Mouse (Mus musculus): ENCODE data around the gene Josd2.
A peak's percentile ranks its signal among the peaks of the same experiment; 100 is the strongest.

The Josd2 gene

GRCm38 (mm10) chr7:44467811-44468411, at the start of gene Josd2:
Josd2 (plus strand) TSS chr7:44467980.
- peak; percentile 70 for DNase-seq (ENCODE audit: low spot score)

- no peak for DNase-seq (ENCODE audit: low spot score)
Measured at GRCm38 (mm10) chr7:44427666-44428065, 40.1 kb upstream of the Josd2 start.

DNA sequence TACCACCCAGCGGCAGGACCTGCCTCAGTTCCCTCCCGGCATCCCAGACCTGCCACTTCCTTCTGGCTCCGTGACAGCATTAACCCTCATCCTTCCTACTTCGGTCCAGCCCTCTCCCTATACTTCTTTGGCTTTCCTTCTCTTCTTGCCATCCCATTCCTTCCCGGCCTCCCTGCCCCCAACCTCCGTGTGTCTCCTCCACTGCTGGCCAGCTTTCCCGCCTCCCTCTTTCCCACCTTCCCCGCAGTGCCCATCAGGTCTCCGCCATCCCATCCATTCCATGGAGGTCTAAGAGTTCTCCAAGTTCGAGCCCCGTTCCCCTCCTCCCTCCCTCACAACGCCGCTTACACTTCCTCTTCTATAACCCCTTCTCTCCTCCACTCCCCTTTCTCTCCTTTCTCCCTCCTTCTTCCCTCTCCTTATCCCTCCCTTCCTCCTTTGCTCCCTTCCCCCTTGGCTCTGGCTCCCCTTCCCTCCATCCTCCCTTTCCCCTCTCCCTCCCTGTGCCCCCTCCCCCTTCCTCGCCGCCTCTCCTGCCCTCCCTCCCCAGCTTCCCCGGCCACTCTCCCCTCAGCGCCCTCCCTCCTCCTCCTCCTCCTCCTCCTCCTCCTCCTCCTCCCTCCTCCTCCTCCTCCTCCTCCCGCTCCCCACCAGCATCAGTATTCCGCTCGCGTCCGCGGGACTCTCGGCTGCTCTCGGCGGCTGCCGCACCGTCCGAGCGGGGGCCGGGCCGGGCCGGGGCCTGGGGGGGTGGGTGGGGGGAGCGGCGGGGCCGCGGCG, 39.4 kb upstream of the Josd2 start:
- DNase-seq (ENCODE audit: low spot score): no peak

DNA sequence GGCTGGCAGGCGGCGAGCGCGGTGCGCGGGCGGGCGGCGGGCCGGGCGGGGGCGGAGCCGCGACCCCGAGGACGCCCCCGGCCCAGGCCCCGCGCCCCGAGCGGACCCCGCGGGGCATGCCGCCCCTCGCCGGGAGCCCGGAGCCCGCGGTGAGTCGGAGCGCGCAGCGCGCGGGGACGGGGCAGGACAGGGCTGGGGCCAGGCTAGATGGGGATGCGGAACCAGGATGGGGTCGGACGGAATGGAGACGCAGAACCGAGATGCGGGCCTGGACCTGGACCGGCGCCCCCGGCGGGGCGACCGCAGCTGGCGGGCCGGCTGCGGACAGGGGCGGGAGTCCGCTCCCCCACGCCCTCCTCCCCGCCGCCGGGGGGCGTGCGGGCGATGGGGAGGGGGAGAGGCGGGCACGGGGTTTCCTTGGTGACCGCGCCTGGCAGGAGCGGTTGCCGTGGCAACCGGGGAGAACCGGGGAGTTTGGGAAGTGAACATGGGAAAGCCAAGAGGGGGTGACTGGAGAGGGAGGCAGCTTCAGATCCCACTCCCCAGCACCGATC, 38.7 kb upstream of the Josd2 start, which contains the start of gene Lrrc4b:
TSS of gene Lrrc4b (plus strand) at position 51 of the 554 bp plus-strand sequence.
- no peak for DNase-seq (ENCODE audit: low spot score)

DNA sequence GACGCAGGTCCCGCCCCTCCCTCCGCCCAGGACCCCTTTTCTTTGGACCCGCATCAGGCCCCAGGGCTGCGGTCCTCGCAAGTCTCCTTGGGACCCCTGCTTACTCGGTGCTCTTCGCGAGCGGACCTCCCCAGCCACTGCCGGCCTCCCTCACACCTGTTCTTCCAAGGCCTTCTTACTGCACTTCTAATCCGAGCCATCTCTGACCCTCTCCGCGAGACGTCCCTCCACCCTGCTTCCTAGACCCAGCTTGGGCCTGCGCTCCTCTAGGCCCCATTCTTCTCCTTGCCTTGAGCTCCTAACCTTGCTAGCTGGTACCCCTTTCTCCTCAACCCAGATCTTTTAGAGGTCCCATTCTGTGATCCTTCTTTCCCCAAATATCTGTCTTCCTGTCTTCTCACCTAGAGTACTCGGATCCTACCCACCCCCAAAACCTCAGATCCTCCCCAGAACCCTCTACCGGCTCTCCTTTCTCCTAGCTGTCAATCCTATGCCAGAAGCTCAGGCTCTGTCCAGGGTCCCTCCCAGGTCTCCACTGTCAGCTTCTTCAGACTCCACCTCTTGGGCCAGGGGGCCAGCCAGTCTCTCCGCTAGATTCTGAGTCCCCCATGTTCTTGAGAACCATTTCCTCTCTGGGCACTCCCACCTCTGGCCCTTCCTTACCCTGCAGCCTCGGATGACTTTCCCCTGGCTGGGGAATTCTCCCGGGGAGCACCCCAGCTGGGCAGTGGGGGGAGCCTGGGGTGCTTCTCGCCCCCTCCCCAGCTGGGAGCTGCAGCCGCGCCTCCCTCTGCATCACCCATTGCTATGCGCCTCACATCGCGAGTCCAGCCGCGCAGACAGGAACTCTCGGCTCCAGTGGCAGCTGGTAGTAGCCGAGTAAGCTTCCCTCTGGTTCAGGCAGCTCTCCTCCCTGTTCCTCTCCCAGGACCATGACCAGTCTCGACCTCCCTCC, 38.0 kb upstream of the Josd2 start:
- DNase-seq (ENCODE audit: low spot score): no peak

GRCm38 (mm10) chr7:44432550-44432949, 35.2 kb upstream of the Josd2 start:
- DNase-seq (ENCODE audit: low spot score): no peak

DNA sequence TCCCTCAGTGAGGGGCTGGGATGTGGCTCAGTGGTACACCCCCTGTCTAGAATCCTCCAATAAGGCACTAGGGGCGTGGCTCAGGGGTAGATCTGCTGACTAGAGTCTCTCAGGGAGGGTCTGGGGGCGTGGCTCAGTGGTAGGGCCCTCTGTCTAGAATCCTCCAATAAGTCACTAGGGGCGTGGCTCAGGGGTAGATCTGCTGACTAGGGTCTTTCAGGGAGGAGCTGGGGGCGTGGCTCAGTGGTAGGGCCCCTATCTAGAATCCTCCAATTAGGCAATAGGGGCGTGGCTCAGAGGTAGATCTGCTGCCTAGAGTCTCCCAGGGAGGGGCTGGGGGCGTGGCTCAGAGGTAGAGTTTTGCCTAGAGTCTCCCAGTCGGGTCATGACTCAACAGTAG, 34.4 kb upstream of the Josd2 start:
- DNase-seq (ENCODE audit: low spot score): no peak

DNA sequence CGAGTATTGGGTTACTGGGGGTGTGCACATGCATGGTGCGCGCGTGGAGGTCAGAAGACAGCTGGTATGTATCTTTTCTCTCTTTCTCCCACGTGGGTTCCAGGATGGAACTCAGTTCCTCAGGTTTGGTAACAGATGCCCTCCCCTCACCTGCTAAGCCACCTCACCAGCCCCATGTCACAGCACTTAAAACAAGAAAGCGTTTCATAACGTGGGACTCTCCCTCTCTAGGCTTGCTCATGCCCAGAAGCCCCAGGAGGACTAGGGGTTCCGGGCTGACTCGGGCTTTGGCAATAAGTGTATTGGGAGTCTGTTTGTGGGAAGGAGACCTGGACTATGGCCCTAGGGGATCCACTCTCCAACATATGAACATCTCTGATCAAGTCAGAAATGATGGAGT, 33.7 kb upstream of the Josd2 start:
- no peak for DNase-seq (ENCODE audit: low spot score)

- no peak for DNase-seq (ENCODE audit: low spot score)
Measured at GRCm38 (mm10) chr7:44435796-44436195, 32.0 kb upstream of the Josd2 start.

- no peak for DNase-seq (ENCODE audit: low spot score)
Measured at GRCm38 (mm10) chr7:44436267-44436666, 31.5 kb upstream of the Josd2 start.

GRCm38 (mm10) chr7:44437188-44437587, 30.6 kb upstream of the Josd2 start:
- no peak for DNase-seq (ENCODE audit: low spot score)

- no peak for DNase-seq (ENCODE audit: low spot score)
Measured at GRCm38 (mm10) chr7:44437933-44438332, 29.8 kb upstream of the Josd2 start.

- DNase-seq (ENCODE audit: low spot score): no peak
Measured at GRCm38 (mm10) chr7:44439696-44440095, 28.1 kb upstream of the Josd2 start.

GRCm38 (mm10) chr7:44440479-44440878, 27.3 kb upstream of the Josd2 start:
- no peak for DNase-seq (ENCODE audit: low spot score)

DNA sequence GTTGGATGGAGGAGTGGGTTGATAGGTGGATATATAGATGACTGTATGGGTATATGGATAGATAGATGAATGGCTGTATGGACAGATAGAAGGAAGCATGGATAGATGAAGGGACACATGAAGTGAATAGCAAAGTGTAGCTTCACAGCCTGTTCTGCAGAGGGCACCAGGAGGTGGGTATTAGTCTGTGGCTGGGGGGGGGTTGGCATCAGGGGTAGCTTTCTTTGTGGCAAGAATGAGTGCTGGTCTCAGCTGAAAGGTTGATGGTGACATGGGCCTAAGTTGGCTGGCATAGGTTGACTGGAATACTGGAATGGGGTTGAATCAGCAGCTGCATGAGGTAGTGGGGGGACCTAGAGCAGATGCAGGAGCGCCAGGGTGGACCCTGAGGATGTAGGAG, 26.6 kb upstream of the Josd2 start:
- no peak for DNase-seq (ENCODE audit: low spot score)

DNA sequence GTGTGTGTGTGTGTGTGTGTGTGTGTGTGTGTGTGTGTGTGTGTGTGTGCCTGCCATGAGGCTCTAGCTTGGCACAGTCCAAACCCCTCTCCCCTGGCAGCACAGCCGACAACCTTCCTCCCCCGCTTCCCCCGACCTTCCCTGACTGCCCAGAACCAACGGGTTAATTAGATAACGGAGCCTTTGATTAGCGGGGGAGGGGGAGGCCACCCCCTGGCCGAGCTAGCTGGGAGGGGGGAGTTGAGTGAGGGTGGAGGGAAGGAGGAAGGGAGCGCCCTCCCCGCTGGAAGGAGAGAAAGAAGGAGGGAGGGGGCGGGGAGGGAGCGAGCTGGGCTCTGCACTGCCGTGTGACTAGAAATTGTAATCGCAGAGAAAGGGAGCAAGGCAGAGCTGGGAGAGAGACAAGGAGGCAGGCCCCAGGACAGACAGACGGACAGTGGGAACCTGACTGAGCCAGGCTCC, 26.1 kb upstream of the Josd2 start:
- no peak for DNase-seq (ENCODE audit: low spot score)

GRCm38 (mm10) chr7:44442407-44442821, 25.4 kb upstream of the Josd2 start:
- DNase-seq (ENCODE audit: low spot score): no peak

DNA sequence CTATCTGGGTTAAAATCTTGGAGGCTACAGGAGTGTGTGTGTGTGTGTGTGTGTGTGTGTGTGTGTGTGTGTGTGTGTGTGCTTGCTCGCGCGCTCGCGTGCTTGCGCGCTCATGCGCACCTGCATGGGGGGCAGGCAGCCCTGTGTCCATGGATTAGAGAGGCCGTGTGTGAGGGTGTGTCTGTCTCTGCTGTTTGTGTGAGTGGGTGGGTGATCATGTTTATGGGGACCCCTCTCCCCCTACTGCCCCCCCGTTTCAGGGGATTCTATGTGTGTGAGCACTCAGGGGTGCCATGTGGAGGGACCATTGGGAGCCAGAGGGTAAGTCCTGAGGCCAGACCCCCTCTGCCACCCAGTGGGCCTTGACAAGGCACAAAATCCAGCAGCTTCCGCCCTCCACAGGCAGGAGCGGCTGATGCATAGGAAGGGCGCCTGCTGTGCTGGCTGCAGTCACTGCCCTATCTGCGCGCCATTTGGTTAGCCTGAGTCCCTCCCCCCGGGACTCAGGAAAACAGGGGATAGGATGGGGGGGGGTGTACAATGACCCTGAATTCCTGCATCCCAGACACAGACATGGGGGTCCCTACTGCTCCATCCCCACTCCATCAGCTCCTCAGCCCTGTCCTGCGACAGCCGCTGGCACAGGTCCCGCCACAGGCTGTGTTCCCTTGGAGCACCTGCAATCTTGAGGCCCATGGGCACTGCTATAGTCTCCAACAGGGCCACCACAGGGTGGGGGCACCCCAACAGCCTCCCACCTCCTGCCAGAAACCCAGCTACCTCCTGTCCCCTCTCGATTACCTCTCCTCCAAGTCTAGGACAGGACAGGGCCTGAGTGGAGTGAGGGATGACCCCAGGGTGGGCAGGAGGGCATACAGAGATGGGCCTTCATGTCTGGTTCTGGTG, 24.3 kb upstream of the Josd2 start:
- no peak for DNase-seq (ENCODE audit: low spot score)

DNA sequence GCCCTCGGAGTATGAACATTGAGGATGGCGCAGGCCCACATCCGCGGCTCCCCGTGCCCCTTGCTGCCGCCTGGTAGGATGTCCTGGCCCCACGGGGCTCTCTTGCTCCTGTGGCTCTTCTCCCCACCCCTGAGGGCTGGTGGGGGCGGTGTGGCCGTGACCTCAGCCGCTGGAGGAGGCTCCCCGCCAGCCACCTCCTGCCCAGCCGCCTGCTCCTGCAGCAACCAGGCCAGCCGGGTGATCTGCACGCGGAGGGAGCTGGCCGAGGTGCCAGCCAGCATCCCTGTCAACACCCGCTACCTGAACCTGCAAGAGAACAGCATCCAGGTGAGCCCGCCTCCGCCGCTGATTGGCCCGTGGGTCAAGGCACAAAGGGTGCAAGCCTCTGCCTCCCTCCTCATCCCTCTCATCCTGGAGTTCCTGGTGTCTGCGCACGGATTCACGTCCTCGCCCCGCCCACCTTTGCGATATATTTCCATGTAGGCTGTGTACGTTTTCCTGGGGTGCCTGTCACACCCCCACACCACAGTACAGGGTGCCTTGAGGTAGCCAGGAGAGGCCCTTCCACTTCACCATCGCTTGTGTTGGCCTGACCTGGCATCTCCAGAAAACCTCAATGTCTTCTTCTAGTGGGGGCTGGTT, 22.8 kb upstream of the Josd2 start:
- DNase-seq (ENCODE audit: low spot score): no peak

- no peak for DNase-seq (ENCODE audit: low spot score)
Measured at GRCm38 (mm10) chr7:44445528-44445923, 22.3 kb upstream of the Josd2 start.

Measured in urinary bladder, postnatal 10 days (tissue).